Mouse (Mus musculus) liver, adult 2 months (tissue): ENCODE results near the gene Clip3. TPM values are rescaled to one million over a fixed set of nuclear protein-coding genes. Genes with fewer than 3 reads are reported as not detected.

ENCODE experiments used
- DNase-seq: peaks from one replicate; pipeline ENCODE4 v3.0.0-alpha.2; 2011; ENCODE audit warnings: low read depth, low spot score; ENCODE audit errors: extremely low read depth
- H3K27ac ChIP-seq: fragments of 200-500 bp; replicated peaks from 2 replicates; pipeline ENCODE4 v1.5.1; 2012; ENCODE audit warnings: low read depth, mild to moderate bottlenecking, control low read depth, inconsistent platforms, low read length; ENCODE audit not compliant: insufficient read depth
- H3K27me3 ChIP-seq: fragments of 200-500 bp; 2 replicates; pipeline ENCODE4 v1.6.1; 2012; ENCODE audit warnings: mild to moderate bottlenecking, moderate library complexity, low read length, inconsistent platforms; ENCODE audit not compliant: control insufficient read depth, insufficient read depth
- H3K36me3 ChIP-seq: fragments of 200-500 bp; 2 replicates; pipeline ENCODE4 v1.6.1; 2012; ENCODE audit warnings: low read length, inconsistent platforms; ENCODE audit not compliant: control insufficient read depth, insufficient read depth
- H3K4me1 ChIP-seq: fragments of 200-500 bp; 2 replicates; pipeline ENCODE4 v1.6.1; 2011; ENCODE audit warnings: low read length; ENCODE audit not compliant: control insufficient read depth, insufficient read depth
- H3K4me3 ChIP-seq: fragments of 200-500 bp; 2 replicates; pipeline ENCODE4 v1.5.1; 2011; ENCODE audit warnings: low read depth, mild to moderate bottlenecking, control low read depth, low read length, moderate library complexity; ENCODE audit not compliant: insufficient read depth
- H3K79me2 ChIP-seq: fragments of 200-500 bp; 2 replicates; pipeline ENCODE4 v1.6.1; 2012; ENCODE audit warnings: inconsistent platforms, mild to moderate bottlenecking, low read length, moderate library complexity; ENCODE audit not compliant: control insufficient read depth, insufficient read depth
- H3K9ac ChIP-seq: fragments of 200-500 bp; 2 replicates; pipeline ENCODE4 v1.6.1; 2012; ENCODE audit warnings: low read depth, mild to moderate bottlenecking, control low read depth, inconsistent platforms, low read length
- CTCF ChIP-seq: fragments of 200-500 bp; IDR thresholded peaks from 2 replicates; pipeline ENCODE4 v1.5.1; 2011; ENCODE audit warnings: low read depth, low read length, control low read depth
- POLR2A ChIP-seq: fragments of 200-500 bp; IDR thresholded peaks from 2 replicates; pipeline ENCODE4 v1.6.1; 2011; ENCODE audit warnings: low read length, control low read depth; ENCODE audit not compliant: insufficient read depth; ENCODE audit errors: extremely low read depth
- WGBS: fragments of 180-500 bp; shearing (Covaris S2); methylation state at CpG from one replicate; pipeline ENCODE4 v1.1.7; 2018; 5-methylcytosine and 5-hydroxymethylcytosine counted together
- polyA plus RNA-seq: library from polyadenylated mRNA; depleted of rRNA; stranded (reverse); fragments of >200 nt; gene quantifications from 2 replicates; pipeline ENCODE4 v1.2.3, GENCODE M21; 2012
- total RNA-seq: library from RNA; depleted of rRNA; stranded (reverse); fragments of >200 nt; gene quantifications from 2 replicates; pipeline ENCODE4 v1.2.3, GENCODE M21; 2014

Clip3 gene
- total and polyA plus RNA-seq, 2 experiments = 0.18 to 0.24 TPM

DNA sequence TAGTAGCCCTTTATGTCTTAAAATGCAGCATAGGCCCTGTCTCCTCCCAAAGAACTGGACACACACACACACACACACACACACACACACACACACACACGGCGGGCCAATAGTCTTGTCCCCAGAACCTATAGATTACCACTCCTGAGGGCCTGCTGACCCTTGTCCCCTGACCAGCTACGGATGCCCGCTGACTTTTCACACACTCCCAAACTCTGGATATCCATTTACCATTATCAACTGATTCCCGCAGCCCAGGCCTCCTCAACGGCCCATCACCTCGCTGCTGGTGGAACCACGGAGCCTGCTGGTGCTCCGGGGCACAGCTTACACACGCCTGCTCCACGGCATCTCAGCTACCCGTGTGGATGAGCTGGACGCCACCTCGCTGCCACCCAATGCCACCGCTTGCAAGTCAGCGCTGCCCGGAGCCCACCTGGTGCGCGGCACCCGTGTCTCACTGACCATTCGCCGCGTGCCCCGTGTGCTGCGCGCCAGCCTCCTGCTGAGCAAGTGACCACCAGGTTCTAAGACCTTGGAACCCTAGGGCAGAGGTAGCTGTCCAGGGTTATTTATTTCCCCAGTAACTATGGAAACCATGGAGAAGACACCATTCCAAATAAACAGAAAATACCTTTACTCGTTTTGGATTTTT is 22.3 kb downstream of the Clip3 start:
- H3K4me3 ChIP-seq = peak overlapping the region; percentile 73
- DNase-seq = peak; percentile 79
- peaks cover 6% of the 10 kb centered on the region; the same call in 1 of the 2 replicates for H3K79me2 ChIP-seq
- H3K9ac ChIP-seq = peak overlapping the region; percentile 82
- WGBS = 15% methylated on average over 27 of the region's 27 CpGs
- peaks cover 12% of the 10 kb centered on the region for H3K4me1 ChIP-seq
- no peaks in the 10 kb centered on the region for H3K36me3 ChIP-seq
- 0 out of 2 replicates have a peak, but pooled peaks have one; percentile 21 for TF ChIP-seq CTCF
- peak; percentile 43; the same call in 1 of the 2 replicates for TF ChIP-seq POLR2A
- peak overlapping the region; percentile 73 for H3K27ac ChIP-seq
- H3K27me3 ChIP-seq = no peaks in the 10 kb centered on the region

DNA sequence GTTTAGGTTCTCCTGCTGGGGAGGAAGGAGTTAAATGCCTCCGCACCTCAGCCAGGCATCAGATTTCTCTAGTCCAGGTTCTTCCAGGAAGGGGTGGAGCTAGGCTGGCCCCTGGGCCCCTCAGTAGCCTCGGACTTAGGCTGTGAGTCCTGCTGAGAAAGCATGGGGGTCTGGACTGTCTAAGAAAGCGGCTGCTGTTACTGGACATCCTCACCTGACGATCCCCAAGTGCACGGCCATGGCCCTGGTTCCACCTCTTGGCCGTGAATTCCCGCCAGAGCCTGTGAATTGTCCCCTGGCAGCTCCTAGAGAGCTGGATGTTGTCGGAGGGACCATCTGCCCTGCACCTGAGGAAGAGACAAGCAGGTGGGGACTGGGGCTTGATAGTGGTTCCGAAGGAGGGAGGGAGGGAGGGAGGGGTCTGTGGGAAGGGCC is 23.2 kb downstream of the Clip3 start, which contains the start of gene Syne4:
Gene Syne4, plus strand, starts transcription at position 87 of the 435 bp plus-strand sequence.
- WGBS = 26% methylated on average over 9 of the region's 9 CpGs
- peaks cover 11% of the 10 kb centered on the region for H3K4me1 ChIP-seq
- DNase-seq = no peak
- peak within 1 kb of the TSS; percentile 73 for H3K4me3 ChIP-seq
- H3K27me3 ChIP-seq = no peaks in the 10 kb centered on the region
- peaks cover 6% of the 10 kb centered on the region; the same call in 1 of the 2 replicates for H3K79me2 ChIP-seq
- peak within 1 kb of the TSS; percentile 82 for H3K9ac ChIP-seq
- no peaks in the 10 kb centered on the region for H3K36me3 ChIP-seq
- TF ChIP-seq POLR2A (no peak), CTCF (no peak)
- H3K27ac ChIP-seq = peak within 1 kb of the TSS; percentile 73

DNA sequence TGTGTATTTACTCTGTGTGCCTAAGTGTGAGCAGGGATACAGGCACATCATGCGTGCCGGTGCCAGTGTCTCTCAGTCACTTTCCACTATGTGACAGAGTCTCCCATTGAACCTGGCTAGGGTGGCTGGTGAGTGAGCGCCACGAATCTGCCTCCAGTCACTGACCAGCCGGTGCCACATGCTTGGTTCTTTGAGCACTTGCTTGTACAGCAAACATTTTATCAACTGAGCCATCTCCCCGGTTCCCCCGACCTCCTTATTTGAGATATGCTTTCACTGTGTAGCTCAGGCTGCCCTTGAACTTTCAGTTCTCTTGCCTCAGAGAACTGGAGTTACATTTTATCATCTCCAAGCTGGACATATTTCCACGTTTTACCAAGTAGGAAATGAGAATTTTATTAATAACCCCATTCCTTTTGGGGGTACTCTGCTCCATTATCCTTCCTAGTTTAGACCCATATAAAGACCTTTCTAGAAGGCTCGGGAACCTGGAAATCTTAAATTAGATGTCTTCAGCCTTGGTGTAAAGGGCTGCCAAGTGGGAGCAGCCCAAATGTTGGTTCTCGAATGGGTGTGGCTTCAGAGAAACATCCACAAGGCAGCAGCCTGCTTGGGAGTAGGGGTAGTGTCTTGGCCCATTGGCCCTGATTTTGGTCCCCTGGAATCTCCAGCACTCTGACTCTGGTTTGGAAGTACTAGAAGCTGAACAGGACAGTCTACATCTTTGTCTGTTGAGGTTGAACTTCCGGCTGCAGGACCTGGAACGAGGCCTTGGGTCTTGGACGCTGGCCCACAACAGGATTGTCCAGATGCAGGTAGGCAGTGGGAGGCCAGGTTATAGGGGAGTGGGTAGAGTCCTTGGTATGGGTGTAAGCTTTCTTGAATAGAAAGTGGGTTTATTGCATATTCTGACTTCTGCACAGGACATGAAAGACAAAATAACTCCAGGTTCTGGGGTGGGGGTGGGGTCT is 24.3 kb downstream of the Clip3 start:
- peaks cover 6% of the 10 kb centered on the region; the same call in 1 of the 2 replicates for H3K79me2 ChIP-seq
- 60% methylated on average over 13 of the region's 13 CpGs for WGBS
- TF ChIP-seq CTCF = no peak
- no peak for TF ChIP-seq POLR2A
- peaks cover 20% of the 10 kb centered on the region for H3K4me1 ChIP-seq
- no peak overlapping the region for H3K9ac ChIP-seq
- DNase-seq = no peak
- H3K27me3 ChIP-seq = no peaks in the 10 kb centered on the region
- no peak overlapping the region for H3K27ac ChIP-seq
- H3K36me3 ChIP-seq = no peaks in the 10 kb centered on the region
- H3K4me3 ChIP-seq = no peak overlapping the region

DNA sequence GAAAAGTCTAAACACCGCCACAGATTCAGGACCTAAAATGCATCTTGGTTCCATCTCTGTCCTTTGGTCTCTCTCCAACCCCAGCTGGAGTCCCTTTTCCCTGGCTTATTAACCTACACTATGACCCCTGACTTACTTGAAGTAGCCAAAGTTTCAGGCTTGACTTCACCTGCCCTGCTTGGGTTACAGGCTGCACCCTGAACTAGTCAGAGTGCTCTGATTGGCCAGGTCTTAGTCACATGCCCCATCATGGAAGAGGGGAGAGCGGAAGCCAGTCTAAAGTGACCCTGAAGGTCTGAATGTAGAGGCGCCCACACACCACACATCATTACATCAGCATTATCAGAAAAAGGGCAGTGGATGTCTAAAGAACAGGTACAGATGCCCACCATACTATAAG is 26.6 kb downstream of the Clip3 start:
- H3K27ac ChIP-seq = no peak overlapping the region
- 94% methylated on average over 3 of the region's 3 CpGs for WGBS
- H3K27me3 ChIP-seq = no peaks in the 10 kb centered on the region

DNA sequence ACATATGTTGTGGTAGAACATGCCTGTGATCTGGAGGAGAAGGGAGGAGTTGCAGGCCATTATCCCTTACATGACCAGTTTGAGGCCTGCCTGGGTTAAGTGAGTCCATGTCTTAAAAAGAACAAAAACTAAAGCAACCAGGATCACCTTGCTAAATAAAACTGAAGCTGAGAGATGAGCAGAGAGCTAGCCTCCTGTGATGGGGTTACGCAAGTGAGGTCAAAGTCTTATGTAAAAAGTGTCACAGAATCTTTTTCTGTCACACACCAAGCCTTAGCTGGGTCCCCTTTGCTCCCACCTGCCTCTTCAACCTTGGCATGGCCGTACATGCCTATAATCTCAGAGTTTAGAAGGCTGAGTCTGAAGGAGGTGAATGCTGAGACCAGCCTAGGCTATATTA is 29.4 kb downstream of the Clip3 start:
- TF ChIP-seq POLR2A = no peak
- TF ChIP-seq CTCF = no peak
- Histone ChIP-seq H3K79me2 (no peaks in the 10 kb centered on the region), H3K27ac (peak overlapping the region; percentile 75), H3K27me3 (no peaks in the 10 kb centered on the region), H3K36me3 (no peaks in the 10 kb centered on the region), H3K4me1 (peaks cover 14% of the 10 kb centered on the region), H3K9ac (no peak overlapping the region; the same call in 1 of the 2 replicates), H3K4me3 (no peak overlapping the region)
- peak; percentile 87 for DNase-seq
- 23% methylated on average over 2 of the region's 2 CpGs for WGBS

More for the DNA sequence above, 26.6 kb downstream of the Clip3 start:
- no peak overlapping the region for H3K4me3 ChIP-seq
- TF ChIP-seq POLR2A = no peak
- no peak for TF ChIP-seq CTCF
- H3K9ac ChIP-seq = no peak overlapping the region
- peaks cover 4% of the 10 kb centered on the region; the same call in 1 of the 2 replicates for H3K79me2 ChIP-seq
- H3K4me1 ChIP-seq = peaks cover 17% of the 10 kb centered on the region
- no peak for DNase-seq
- no peaks in the 10 kb centered on the region for H3K36me3 ChIP-seq
